Mouse (Mus musculus): ENCODE measurements at regions not wholly inside any gene's neighbourhood (a gene's known extent, or its start where the extent isn't known, plus 50 kb on each side); places are given as distances from the start of the nearest gene placed in this dataset.
"Not testable (repeated sequence)": the region's sequence is repeated elsewhere in the genome, so short reads cannot be mapped to it uniquely, and the experiment has no call there.

GRCm38 (mm10) chr6:31133896-31134735 is 175.2 kb upstream of the Klf14 start:
- DNase-seq = no peak

- DNase-seq = no peak
Measured at GRCm38 (mm10) chr6:31134736-31135077, 175.8 kb upstream of the Klf14 start.

GRCm38 (mm10) chr6:31135580-31135979 is 176.7 kb upstream of the Klf14 start:
- DNase-seq = no peak

GRCm38 (mm10) chr6:31136895-31137294 is 178.0 kb upstream of the Klf14 start:
- DNase-seq = no peak

- no peak for DNase-seq
Measured at GRCm38 (mm10) chr6:31137351-31137750, 178.5 kb upstream of the Klf14 start.

GRCm38 (mm10) chr6:31140000-31140399 is 181.1 kb upstream of the Klf14 start:
- no peak for DNase-seq

- no peak for DNase-seq
Measured at GRCm38 (mm10) chr6:31140593-31140992, 181.7 kb upstream of the Klf14 start.

GRCm38 (mm10) chr6:31141486-31141885 is 182.6 kb upstream of the Klf14 start:
- DNase-seq = no peak

GRCm38 (mm10) chr6:31142479-31143007 is 183.7 kb upstream of the Klf14 start:
- not testable (repeated sequence) for DNase-seq

GRCm38 (mm10) chr6:31145687-31146086 is 186.8 kb upstream of the Klf14 start:
- no peak for DNase-seq

GRCm38 (mm10) chr6:31146779-31147178 is 187.9 kb upstream of the Klf14 start:
- no peak for DNase-seq

GRCm38 (mm10) chr6:31147682-31148081 is 188.8 kb upstream of the Klf14 start:
- DNase-seq = no peak

GRCm38 (mm10) chr6:31148311-31148856 is 189.5 kb upstream of the Klf14 start:
- DNase-seq = no peak

GRCm38 (mm10) chr6:31149164-31149563 is 190.3 kb upstream of the Klf14 start:
- no peak for DNase-seq

GRCm38 (mm10) chr6:31150416-31150815 is 191.5 kb upstream of the Klf14 start:
- DNase-seq = no peak

- DNase-seq = no peak
Measured at GRCm38 (mm10) chr6:31155857-31156256, 197.0 kb upstream of the Klf14 start.

GRCm38 (mm10) chr6:31156999-31157398 is 198.1 kb upstream of the Klf14 start:
- no peak for DNase-seq

- no peak for DNase-seq
Measured at GRCm38 (mm10) chr6:31157429-31157828, 198.6 kb upstream of the Klf14 start.

- no peak for DNase-seq
Measured at GRCm38 (mm10) chr6:31158648-31159047, 199.8 kb upstream of the Klf14 start.

GRCm38 (mm10) chr6:31159240-31159639 is 200.4 kb upstream of the Klf14 start:
- DNase-seq = no peak

- DNase-seq = no peak
Measured at GRCm38 (mm10) chr6:31159935-31160670, 201.2 kb upstream of the Klf14 start.

GRCm38 (mm10) chr6:31161445-31162340 is 202.8 kb upstream of the Klf14 start:
- DNase-seq = no peak
